Mouse (Mus musculus): ENCODE data around the gene Mettl8.

Mettl8 gene

GRCm38 (mm10) chr2:71055300-71056114 is at the start of gene Mettl8, which contains the start of gene Dcaf17:
Gene Mettl8, minus strand, starts transcription at chr2:71055583.
Gene Dcaf17, plus strand, starts transcription at chr2:71055328.
- peak; percentile 76 to 83 for DNase-seq (ENCODE audit: low spot score in 2 of 2)

- no peak for DNase-seq (ENCODE audit: low spot score in 2 of 2)
Observed at GRCm38 (mm10) chr2:71104696-71105095, 49.3 kb upstream of the Mettl8 start.

GRCm38 (mm10) chr2:71103292-71103680 is 47.9 kb upstream of the Mettl8 start:
- DNase-seq (ENCODE audit: low spot score in 2 of 2): no peak

GRCm38 (mm10) chr2:71102621-71103291 is 47.4 kb upstream of the Mettl8 start:
- DNase-seq (ENCODE audit: low spot score in 2 of 2): no peak

- DNase-seq (ENCODE audit: low spot score in 2 of 2): no peak
Observed at GRCm38 (mm10) chr2:71096170-71096569, 40.8 kb upstream of the Mettl8 start.

GRCm38 (mm10) chr2:71090660-71091445 is 35.5 kb upstream of the Mettl8 start:
- DNase-seq (ENCODE audit: low spot score in 2 of 2): no peak

GRCm38 (mm10) chr2:71089766-71090165 is 34.4 kb upstream of the Mettl8 start:
- DNase-seq (ENCODE audit: low spot score in 2 of 2): no peak

GRCm38 (mm10) chr2:71083454-71084193 is 28.2 kb upstream of the Mettl8 start:
- DNase-seq (ENCODE audit: low spot score in 2 of 2): no peak

- no peak for DNase-seq (ENCODE audit: low spot score in 2 of 2)
Observed at GRCm38 (mm10) chr2:71082416-71082815, 27.0 kb upstream of the Mettl8 start.

- DNase-seq (ENCODE audit: low spot score in 2 of 2): no peak
Observed at GRCm38 (mm10) chr2:71073828-71074227, 18.4 kb upstream of the Mettl8 start.

- no peak for DNase-seq (ENCODE audit: low spot score in 2 of 2)
Observed at GRCm38 (mm10) chr2:71073330-71073729, 17.9 kb upstream of the Mettl8 start.

GRCm38 (mm10) chr2:71071601-71072000 is 16.2 kb upstream of the Mettl8 start:
- DNase-seq (ENCODE audit: low spot score in 2 of 2): no peak

- DNase-seq (ENCODE audit: low spot score in 2 of 2): no peak
Observed at GRCm38 (mm10) chr2:71056115-71056835, 892 bp upstream of the Mettl8 start.

GRCm38 (mm10) chr2:71054716-71055115 is 667 bp downstream of the Mettl8 start:
- no peak for DNase-seq (ENCODE audit: low spot score in 2 of 2)

- no peak for DNase-seq (ENCODE audit: low spot score in 2 of 2)
Observed at GRCm38 (mm10) chr2:71050511-71050910, 4.9 kb downstream of the Mettl8 start.

- no peak for DNase-seq (ENCODE audit: low spot score in 2 of 2)
Observed at GRCm38 (mm10) chr2:71048896-71049295, 6.5 kb downstream of the Mettl8 start.

- DNase-seq (ENCODE audit: low spot score in 2 of 2): no peak
Observed at GRCm38 (mm10) chr2:71046751-71047320, 8.5 kb downstream of the Mettl8 start.

GRCm38 (mm10) chr2:71046151-71046550 is 9.2 kb downstream of the Mettl8 start:
- no peak for DNase-seq (ENCODE audit: low spot score in 2 of 2)

GRCm38 (mm10) chr2:71039522-71040121 is 15.8 kb downstream of the Mettl8 start:
- DNase-seq (ENCODE audit: low spot score in 2 of 2): peak; percentile 80 to 82

GRCm38 (mm10) chr2:71037447-71037846 is 17.9 kb downstream of the Mettl8 start:
- DNase-seq (ENCODE audit: low spot score in 2 of 2): no peak

All from frontal cortex, postnatal 25 days (tissue).